Mouse (Mus musculus) spleen, embryonic (tissue): ENCODE measurements around the gene Nkpd1.

Experiments used
- CTCF ChIA-PET: fragments of 350-600 bp; sonication (Branson Sonifier 250); formaldehyde crosslinking; loops from one replicate; lab custom pipeline; 2022; lab: Charles Lee

Gene Nkpd1

DNA sequence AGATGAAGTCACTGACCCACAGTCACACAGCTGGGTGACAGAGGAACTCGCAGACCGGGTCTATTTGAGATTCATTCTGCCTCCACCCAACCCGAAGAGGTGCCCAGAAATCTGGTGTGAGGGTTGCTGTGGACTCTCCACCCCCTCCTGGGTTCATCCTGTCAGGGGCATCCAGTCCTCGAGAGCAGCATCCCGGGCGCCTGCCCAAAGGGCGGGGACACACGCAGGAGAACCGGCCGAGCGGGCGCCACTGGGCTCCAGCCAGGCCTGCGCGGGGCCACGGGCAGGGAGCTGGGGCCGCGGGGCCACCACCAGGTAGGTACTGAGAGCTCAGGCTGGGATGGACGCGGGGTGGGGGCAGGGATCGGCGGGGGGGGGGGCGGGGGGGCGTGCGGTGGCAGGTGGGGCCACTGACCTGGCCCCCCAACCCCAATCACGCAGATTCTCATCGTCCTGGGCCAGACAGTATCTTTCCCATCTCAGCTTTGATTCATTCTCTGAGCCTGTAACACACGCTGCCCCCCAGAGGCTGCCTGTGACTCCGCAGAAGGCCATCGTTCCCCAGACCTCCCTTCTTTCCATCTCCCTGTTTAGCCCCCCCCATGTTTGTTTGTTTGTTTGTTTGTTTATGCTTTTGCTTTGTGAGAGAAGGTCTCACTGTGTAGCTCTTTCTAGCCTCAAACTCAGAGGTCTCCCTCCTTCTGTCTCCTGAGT lies at the start of gene Nkpd1:
TSS of gene Nkpd1 (plus strand) at position 187 of the 714 bp plus-strand sequence.
- CTCF ChIA-PET, result interaction anchor here (0.6 to 1.2 kb wide), 3 partner anchors 56 to 84 kb away, joined by 3 to 6 read pairs (median 4); no protein-coding TSS in a partner anchor

DNA sequence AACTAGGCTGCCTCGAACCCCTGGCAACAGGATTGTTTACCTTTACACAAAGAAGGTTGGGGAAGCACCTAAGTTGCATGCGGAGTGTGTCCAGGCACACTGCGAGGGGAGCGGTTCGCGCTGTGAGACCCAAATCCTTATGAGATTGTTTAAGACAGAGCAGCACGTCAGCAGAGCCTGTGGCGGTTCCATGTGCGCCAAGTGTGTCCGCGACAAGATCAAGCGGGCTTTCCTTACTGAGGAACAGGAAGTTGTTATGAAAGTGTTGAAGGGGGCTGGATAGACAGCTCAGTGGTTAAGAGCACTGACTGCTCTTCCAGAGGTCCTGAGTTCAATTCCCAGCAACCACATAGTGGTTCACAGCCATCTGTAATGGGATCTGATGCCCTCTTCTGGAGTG lies 49.4 kb upstream of the Nkpd1 start:
- CTCF ChIA-PET, result no interaction called here

DNA sequence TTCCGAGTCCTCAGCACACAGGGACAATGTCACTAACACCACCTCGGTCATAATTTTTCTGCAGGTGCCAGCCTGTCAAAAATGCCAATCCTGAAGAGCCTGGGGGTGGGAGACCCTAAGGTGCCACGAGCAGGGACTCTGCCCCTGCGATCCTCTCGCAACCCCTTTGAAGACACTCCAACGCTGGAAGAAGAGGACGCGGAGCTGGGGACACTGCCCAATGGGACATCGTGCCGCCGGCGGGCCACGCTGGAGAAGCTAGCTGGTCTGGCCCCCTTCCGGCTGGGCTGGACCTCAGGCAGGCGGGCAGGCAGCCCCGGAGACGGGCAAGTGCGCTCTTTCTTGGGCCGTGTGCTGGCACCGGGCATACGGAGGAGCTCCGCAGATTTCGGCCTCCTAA lies 48.2 kb upstream of the Nkpd1 start:
- CTCF ChIA-PET, result interaction anchor here (1.7 kb wide), 1 partner anchor 8 kb away, joined by 9 read pairs; no protein-coding TSS in a partner anchor

DNA sequence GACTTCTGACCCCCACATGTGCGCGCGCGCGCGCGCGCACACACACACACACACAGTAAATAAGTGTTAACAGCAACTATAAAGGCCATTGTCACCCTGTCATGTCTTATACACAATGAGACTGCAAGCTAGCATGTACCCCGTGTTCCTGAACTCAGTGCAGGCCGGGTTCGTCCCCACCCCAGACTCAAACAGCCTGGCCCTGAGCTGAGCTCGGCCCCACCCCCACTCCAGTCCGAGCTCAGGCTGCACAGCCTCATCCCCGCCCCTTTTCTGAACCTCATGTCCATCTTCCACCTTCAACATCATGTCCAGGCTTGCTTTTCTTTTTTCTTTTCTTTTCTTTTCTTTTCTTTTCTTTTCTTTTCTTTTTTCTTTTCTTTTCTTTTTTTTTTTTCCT lies 47.3 kb upstream of the Nkpd1 start:
- CTCF ChIA-PET, result interaction anchor here (1.7 kb wide), 1 partner anchor 9 kb away, joined by 9 read pairs; no protein-coding TSS in a partner anchor

DNA sequence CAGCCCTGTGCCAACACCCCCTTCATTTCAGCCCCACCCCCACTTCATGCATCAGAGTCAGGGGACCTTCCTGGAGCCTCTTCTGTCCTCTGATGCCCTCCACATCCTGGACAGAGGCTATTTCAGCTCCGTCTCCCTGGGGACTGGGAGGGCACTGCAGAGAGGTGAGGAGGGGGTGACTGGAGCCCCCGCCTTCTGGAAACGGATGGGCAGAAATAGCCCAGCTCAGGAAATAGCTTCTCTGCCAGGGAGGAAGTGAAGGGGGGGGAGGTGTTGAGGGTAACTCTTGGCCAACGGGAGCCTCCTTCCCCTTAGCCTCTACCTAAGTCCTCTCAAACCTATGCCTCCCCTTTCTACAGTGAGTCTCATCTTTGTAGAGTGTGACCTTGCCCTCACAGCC lies 45.2 kb upstream of the Nkpd1 start:
- CTCF ChIA-PET, result no interaction called here

DNA sequence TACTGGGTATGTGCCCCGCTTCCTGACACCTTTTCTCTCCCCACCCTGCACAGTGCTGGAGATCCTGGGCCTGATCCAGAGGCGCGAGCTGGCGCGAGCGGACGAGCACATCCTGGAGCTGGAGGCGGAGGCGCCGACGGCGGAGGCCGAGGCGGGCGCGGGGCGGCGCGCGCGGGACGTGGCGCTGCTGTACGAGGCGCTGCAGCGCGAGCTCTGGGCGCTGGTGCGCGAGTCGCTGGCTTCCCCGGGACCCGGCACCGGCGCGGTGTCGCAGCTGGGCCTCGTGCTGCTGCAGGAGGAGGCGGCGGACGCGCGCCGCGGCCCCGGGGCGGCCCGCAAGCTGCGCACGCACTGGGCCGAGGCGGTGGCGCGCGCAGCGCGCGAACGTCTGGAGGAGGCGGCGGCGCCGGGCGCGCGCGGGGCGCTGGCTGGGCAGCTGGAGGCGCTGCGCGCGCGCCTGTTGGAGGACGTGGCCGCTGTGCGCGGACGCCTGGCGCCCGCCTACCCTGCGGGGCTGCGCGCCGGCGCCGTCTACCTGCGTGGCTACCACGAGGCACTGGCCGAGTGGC lies 43.7 kb upstream of the Nkpd1 start:
- CTCF ChIA-PET, result interaction anchor here (0.7 kb wide), 1 partner anchor 56 kb away, joined by 3 read pairs; no protein-coding TSS in a partner anchor

DNA sequence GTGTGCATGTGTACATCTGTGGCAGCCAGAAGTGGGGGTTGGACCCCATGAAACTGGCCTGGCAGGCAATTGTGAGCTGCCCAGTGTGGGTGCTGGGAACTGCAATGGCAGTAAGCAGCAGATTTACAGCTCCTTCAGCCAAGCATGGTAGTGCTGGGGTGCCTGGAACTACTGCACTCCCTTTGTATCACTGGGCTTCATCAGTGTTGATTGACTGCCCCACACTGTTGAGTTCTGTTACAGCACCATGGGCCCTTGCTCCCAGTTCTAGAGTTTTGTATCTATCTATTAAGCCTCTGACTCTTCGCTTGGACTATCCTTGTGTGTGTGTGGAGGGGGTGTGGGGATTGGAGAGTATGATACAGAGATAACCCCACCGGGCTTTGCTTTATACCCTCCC lies 40.6 kb upstream of the Nkpd1 start:
- CTCF ChIA-PET, result interaction anchor here (0.7 kb wide), 1 partner anchor 37 kb away, joined by 15 read pairs; no protein-coding TSS in a partner anchor

DNA sequence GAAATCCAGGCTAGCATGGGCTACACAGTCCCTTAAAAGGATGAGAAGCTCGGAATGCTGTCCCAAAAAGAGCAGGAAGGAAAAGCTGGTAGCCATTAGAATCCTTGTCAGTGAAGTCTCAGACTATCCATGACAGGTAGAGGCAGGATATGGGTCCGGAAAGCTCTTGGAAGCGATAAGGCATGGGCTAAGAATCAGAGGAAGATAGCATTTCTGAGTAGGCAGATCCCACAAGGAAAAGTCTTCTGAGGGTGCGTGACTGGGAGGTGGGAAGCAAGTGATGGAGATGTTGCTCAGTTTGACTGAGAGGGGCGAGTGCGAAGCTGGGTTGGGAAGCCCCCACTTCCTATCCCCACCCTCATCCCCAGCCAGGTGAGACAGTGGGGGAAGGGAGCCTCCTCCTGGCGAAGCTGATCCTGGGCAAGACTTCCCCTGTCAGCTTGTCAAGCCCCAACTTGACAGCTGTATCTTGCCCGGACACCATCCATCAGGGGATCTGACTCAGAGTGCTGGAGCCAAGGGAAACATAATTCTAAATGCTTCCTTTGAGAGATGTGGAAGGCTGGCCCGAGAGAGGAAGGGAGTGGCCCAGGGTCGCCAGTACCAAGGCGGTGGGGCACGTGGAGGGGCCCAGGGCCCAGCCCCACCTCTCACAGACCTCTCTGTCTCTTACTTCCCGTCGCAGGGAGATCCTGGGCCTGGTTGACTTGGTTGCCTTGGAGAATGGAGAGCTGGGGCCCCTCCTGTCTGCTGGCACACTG lies 39.8 kb upstream of the Nkpd1 start:
- CTCF ChIA-PET, result interaction anchor here (0.7 kb wide), 1 partner anchor 36 kb away, joined by 15 read pairs; no protein-coding TSS in a partner anchor

DNA sequence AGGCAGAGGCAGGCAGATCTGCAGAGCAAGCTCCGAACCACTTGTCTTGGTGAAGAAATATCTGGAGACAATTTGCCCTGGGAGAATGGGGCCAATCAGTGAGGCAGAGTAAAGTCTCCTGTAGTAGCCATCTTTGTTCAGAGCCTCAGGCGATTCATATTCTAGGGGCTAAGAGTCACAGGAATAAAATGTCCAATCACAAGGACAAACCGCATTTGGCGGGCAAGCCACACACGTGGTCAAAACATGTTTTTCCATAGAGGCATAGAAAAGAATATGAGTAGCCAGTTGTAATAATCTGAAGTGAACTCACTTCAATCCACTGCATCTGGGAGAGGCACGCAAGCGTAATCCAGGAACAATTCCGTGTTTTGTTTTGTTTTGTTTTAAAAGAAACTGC lies 34.4 kb upstream of the Nkpd1 start:
- CTCF ChIA-PET, result no interaction called here

DNA sequence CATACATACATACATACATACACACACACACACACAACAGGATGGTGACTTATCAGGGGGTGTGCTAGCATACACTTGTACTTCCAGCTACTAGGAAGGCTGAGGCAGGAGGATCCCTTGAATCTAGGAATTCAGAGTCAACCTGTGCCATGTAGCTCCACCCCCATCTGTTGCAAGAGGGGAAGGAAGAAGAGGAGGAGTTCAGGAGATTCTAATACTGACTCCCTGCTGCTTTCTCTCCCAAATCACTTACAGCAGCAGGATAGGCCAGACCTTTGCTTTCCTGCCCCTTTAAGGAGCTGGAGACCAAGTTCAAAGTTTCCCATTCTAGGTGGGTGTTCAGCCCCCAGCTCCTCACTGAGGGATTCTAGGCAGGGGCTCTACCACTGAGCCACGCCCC lies 32.1 kb upstream of the Nkpd1 start:
- CTCF ChIA-PET, result no interaction called here

DNA sequence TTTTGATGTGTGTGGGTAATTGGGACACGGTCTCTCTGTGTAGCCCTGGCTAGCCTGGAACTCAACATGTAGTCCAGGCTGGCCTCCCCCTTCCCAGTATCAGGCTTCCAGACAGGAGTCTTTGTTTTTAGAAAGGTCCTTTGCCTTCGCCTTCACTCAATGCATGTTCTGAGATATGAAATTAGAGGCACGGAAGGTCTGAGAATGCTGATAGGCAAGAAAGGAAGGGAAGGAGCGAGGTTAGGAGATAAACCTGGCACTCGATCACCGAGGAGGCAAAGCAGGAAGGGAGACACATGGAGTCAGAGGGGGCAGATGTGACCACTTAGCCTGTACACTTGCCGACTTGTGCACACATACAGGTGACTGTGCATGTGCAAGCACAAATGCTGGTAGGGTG lies 31.1 kb upstream of the Nkpd1 start:
- CTCF ChIA-PET, result no interaction called here

DNA sequence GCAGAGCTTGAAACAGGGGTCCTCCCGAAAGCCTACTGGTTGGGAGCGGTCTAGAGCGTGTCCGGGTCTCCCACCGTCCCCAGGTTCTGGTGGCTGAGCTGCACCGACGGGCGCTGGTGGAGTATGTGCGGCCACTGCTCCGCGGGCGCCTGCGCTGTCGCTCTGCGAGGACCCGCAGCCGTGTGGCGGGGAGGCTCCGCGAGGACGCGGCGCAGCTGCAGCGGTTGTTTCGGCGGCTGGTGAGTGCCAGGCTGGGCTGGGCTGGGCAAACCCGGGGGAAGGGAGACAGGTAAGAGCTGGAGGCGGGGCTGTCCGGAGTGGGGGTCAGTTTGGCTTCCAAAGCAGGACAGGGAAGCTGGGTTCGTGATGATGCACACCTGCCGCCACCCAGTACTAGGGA lies 28.1 kb upstream of the Nkpd1 start:
- CTCF ChIA-PET, result no interaction called here

DNA sequence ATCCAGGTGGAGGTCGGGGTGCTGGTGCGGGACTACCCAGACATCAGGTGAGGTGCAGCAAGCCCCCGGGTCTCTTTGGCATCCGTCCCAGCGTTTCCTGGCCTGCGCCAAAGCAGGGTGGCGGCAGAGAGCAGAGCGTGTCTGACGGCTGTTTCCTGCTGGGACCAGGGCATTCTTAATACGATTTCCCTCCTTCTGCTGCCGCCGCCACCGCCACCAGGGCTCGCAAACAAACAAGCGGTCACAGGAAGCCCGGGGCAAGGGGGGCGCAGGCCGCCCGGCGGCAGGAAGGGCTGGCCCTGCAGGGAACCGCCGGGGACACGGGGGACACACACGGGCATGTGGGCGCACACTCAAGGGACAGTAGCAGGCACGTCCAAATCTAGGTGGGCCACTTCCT lies 25.9 kb upstream of the Nkpd1 start:
- CTCF ChIA-PET, result no interaction called here

DNA sequence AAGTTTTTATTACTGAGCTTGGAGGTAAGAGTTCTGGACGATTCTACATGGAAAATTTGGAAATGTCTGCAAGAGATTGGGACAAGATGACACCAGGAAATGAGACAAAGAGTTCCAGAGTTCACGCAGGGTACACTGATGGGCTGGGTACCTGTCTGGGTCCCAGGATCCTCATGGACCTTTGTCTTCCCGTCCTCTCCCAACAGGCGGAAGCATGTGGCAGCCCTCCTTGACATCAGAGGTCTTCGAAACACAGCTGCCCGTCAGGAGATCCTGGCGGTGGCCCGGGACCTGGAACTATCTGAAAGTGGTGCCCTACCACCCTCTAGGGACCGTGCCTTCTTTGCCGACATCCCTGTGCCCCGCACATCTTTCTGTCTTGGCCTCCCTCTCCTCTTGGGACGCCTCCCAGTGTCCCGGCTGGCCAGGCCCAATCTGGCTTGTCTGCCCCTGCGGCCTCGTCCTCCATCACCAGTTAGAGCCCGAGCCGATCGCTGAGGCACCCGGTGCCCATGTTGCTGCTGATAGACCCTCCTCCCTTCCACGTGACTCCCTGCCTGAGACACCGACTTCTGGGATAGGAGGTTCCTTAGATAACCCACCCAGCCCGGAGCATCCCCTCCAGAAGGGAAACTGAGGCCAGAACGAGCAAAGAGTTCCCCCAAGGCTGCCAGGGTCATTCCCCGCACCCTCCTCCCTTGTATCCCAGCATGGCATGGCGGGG lies 22.7 kb upstream of the Nkpd1 start:
- CTCF ChIA-PET, result no interaction called here

DNA sequence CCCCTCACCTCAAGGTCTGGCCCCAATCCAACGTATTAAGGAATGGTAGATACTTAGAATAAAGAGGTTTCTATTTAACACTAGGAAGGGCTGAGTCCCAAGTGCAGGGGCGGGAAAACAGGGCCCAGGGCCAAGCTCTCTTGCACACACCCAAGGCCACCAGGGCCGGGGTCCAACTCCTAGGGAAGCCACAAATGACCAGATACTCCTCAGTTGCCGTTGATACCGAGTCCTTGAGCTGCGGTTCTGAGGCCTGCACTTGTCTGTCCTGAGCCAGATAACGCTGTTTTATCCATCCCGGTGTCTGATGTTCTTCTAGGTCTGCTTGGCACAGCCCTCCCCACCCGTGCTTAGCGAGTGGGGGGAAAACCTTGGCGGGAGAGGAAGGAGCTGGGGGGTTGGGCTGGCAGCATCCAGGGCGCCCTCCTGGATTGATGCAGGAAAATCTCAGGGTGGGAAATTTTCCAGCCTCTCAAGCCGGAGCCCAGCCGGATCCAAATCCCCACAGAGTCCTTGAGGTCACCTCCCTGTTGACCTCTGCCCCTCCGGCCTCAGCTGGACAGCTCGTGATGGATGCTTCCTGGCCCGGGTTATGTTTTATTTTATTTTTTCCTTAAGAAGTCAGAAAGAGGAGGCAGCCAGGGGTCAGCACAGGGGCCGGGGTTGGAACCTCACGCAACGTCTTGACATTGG lies 22.0 kb upstream of the Nkpd1 start:
- CTCF ChIA-PET, result no interaction called here

DNA sequence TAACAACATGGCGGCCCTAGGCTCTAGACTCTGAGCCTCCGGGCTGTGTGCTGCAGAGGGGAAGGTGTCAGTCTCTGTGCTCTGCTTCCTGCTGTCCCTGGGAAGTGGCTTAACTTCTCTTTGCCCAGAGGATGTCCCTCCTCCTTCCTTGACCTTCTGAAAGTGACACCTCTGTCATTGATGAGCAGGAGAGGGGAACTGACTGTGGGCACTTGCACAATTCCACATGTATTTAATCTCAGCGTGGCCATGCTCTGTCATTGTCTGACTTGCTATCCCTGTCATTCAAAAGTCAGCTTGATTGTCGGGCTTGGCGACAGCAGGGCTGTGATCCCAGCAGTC lies 21.5 kb upstream of the Nkpd1 start:
- CTCF ChIA-PET, result no interaction called here

DNA sequence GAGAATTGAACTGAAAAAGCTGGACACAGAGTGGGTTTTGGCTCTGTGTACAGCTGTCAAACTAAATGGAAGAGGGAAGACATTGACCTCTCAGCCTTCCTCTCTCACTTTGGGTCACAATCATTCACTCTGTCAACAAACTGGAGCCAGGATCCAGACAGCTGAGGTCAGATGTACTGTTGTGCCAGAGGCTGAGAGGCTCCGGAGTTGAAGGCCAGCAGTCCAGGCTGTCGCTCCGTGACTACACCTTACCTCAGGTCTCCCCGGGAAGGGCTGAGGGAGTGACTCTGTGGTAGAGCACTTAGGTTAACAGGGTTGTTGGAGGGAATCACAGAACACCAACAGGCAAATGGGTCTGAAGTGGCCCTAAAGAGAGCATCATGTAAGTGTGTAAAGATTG lies 19.3 kb upstream of the Nkpd1 start:
- CTCF ChIA-PET, result no interaction called here

DNA sequence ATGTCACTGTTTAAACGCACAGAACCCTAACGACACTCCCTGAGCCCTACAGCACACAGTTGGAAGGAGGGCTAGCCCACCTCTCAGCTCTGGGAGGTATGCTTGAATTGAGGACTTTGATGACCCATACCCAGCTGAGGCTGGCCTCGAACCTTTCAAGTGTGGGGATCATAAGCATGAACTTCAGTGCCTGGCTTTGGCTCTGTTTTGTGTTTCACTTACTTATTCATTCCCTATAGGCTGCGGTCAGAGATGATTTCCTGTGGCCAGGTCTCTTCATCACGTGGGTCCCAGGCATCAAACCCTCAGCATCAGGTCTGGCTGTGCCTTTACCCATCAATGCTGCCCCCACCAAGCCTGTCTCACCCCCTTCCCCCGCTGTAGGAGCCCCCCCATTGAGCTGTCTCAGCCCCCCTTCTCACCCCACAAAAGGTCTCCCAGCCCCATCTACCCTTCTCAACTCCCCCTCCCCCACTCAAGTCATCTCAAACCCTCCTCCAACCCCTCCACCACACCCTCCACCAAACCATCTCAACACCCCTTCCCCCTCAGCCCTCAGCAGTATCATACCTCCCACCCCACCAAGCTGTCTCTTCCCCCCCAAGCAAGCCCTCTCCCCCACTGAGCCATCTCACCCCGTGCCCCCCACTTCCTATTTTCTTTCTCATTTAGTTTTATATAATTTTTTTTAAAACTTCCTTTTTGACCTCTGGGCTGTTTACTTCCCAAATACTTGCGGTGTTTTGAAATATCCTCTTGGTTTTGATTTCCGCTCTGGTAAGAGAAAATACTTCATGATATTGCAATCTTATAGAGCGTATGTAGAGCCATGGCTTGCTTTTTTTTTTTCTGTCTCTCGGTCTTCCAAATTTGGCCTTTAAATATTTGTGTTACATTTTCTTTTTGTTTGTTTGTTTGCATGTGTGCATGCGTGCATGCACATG lies 16.9 kb upstream of the Nkpd1 start:
- CTCF ChIA-PET, result no interaction called here

DNA sequence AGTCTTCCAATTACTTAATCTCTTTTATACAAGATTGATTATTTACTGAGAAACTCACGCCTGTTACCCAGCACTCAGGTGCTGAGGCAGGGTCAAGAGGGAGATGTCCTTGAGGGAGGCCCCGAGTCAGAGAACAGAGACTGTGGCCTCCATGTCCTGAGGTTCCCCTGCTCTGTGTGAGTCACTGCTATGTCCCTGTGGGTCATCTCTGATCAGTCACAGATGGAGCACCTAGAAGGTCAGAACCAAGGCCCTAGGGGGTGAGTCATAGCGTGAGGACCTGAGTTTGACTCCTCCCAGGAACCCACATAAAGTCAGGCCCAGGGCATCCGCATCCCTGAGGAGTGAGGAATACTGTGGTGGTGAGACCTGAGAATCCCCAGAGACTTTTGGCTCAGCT lies 16.0 kb upstream of the Nkpd1 start:
- CTCF ChIA-PET, result no interaction called here

DNA sequence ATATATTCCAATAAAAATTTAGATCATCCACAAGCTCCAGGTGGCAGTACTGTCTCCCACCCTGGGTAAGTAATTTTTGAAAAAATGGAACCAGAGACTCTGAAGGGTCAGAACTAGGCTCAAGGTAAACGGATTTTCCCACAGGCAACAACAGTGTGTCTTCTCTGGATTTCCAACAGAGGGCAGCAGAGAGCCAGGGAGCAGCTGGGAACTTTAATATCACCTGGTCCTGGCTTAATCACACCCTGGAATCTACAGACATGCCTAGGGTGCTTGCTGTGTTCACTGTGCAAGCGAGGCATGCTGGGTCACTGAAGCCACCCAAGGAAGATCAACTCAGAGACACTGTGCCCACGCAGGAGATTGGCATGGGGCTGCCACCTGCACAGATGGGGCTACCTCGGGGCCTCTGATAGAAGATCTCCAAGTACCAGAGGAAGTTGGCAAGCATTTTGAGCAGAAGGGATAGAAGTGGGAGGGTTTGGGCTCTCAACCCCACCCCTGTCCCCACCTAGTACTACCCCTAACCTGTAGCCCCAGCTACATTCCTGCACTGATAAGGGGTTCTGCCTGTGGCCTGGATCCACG lies 14.1 kb upstream of the Nkpd1 start:
- CTCF ChIA-PET, result interaction anchor here (0.6 to 0.7 kb wide), 2 partner anchors 36 to 153 kb away, joined by 3 to 11 read pairs; no protein-coding TSS in a partner anchor
